Mouse (Mus musculus): ENCODE measurements around the gene 1700013F07Rik. TPM values are rescaled to one million over a fixed set of nuclear protein-coding genes. Genes with fewer than 3 reads are reported as not detected.
A peak's percentile ranks its signal among the peaks of the same experiment; 100 is the strongest.

The 1700013F07Rik gene
- polyA plus RNA-seq, 1 experiment from 2014 or later, result 0.26 TPM

GRCm38 (mm10) chr3:108510716-108511483, 23.1 kb upstream of the 1700013F07Rik start:
- Histone ChIP-seq H3K4me1 (no peaks in the 10 kb centered on the region; the same call in 1 of the 2 replicates), H3K27me3 (no peaks in the 10 kb centered on the region), H3K36me3 (no peaks in the 10 kb centered on the region), H3K27ac (no peak overlapping the region), H3K4me3 (no peak overlapping the region), H3K4me2 (replicated peaks) (no peak overlapping the region), H3K9ac (no peak overlapping the region), H3K9me3 (no peaks in the 10 kb centered on the region)
- WGBS, result 31% methylated on average over 9 of the region's 9 CpGs
- ATAC-seq (ENCODE audit: insufficient number of reproducible peaks, insufficient read depth, low FRiP score, low TSS enrichment), result no peak

- 70% methylated on average over 3 of the region's 3 CpGs for WGBS
Observed at GRCm38 (mm10) chr3:108513465-108513864, 20.5 kb upstream of the 1700013F07Rik start.

GRCm38 (mm10) chr3:108518276-108518675, 15.7 kb upstream of the 1700013F07Rik start:
- WGBS, result 59% methylated on average over 4 of the region's 4 CpGs

More at GRCm38 (mm10) chr3:108513465-108513864, 20.5 kb upstream of the 1700013F07Rik start:
- Histone ChIP-seq H3K27me3 (no peaks in the 10 kb centered on the region), H3K4me3 (no peak overlapping the region), H3K27ac (no peak overlapping the region), H3K9ac (no peak overlapping the region), H3K9me3 (no peaks in the 10 kb centered on the region), H3K4me2 (replicated peaks) (no peak overlapping the region), H3K4me1 (no peaks in the 10 kb centered on the region), H3K36me3 (no peaks in the 10 kb centered on the region)
- ATAC-seq (ENCODE audit: insufficient number of reproducible peaks, insufficient read depth, low FRiP score, low TSS enrichment), result no peak

GRCm38 (mm10) chr3:108523415-108523814, 10.5 kb upstream of the 1700013F07Rik start:
- ATAC-seq (ENCODE audit: insufficient number of reproducible peaks, insufficient read depth, low FRiP score, low TSS enrichment), result no peak
- 83% methylated on average over 4 of the region's 4 CpGs for WGBS
- no peak overlapping the region for H3K27ac ChIP-seq
- H3K36me3 ChIP-seq, result no peaks in the 10 kb centered on the region
- no peaks in the 10 kb centered on the region for H3K27me3 ChIP-seq
- H3K9me3 ChIP-seq, result no peaks in the 10 kb centered on the region
- no peaks in the 10 kb centered on the region for H3K4me1 ChIP-seq
- H3K4me3 ChIP-seq, result no peak overlapping the region
- H3K4me2 ChIP-seq (replicated peaks), result no peak overlapping the region
- H3K9ac ChIP-seq, result no peak overlapping the region

More at GRCm38 (mm10) chr3:108518276-108518675, 15.7 kb upstream of the 1700013F07Rik start:
- ATAC-seq (ENCODE audit: insufficient number of reproducible peaks, insufficient read depth, low FRiP score, low TSS enrichment), result no peak
- Histone ChIP-seq H3K4me2 (replicated peaks) (no peak overlapping the region), H3K4me3 (no peak overlapping the region), H3K9ac (no peak overlapping the region), H3K27ac (no peak overlapping the region), H3K27me3 (no peaks in the 10 kb centered on the region), H3K9me3 (no peaks in the 10 kb centered on the region), H3K4me1 (no peaks in the 10 kb centered on the region), H3K36me3 (no peaks in the 10 kb centered on the region)

GRCm38 (mm10) chr3:108528489-108528888, 5.5 kb upstream of the 1700013F07Rik start:
- WGBS, result 90% methylated on average over 8 of the region's 8 CpGs
- H3K27ac ChIP-seq, result no peak overlapping the region
- no peak for ATAC-seq (ENCODE audit: insufficient number of reproducible peaks, insufficient read depth, low FRiP score, low TSS enrichment)
- H3K9me3 ChIP-seq, result no peaks in the 10 kb centered on the region
- no peaks in the 10 kb centered on the region for H3K36me3 ChIP-seq
- no peaks in the 10 kb centered on the region for H3K4me1 ChIP-seq
- no peak overlapping the region for H3K4me3 ChIP-seq
- H3K9ac ChIP-seq, result no peak overlapping the region
- no peaks in the 10 kb centered on the region for H3K27me3 ChIP-seq
- no peak overlapping the region for H3K4me2 ChIP-seq (replicated peaks)

- H3K27me3 ChIP-seq, result peaks cover 22% of the 10 kb centered on the region
- 78% methylated on average over 9 of the region's 9 CpGs for WGBS
- H3K4me3 ChIP-seq, result no peak overlapping the region
- no peaks in the 10 kb centered on the region for H3K9me3 ChIP-seq
- no peak for ATAC-seq (ENCODE audit: insufficient number of reproducible peaks, insufficient read depth, low FRiP score, low TSS enrichment)
- H3K9ac ChIP-seq, result no peak overlapping the region
- H3K4me2 ChIP-seq (replicated peaks), result no peak overlapping the region
- H3K36me3 ChIP-seq, result no peaks in the 10 kb centered on the region
- H3K27ac ChIP-seq, result no peak overlapping the region
- H3K4me1 ChIP-seq, result peaks cover 5% of the 10 kb centered on the region
Observed at GRCm38 (mm10) chr3:108533114-108533885, 650 bp upstream of the 1700013F07Rik start.

- WGBS, result 4% methylated on average over 15 of the region's 15 CpGs
- Histone ChIP-seq H3K4me3 (peak overlapping the region; percentile 46), H3K9ac (peak overlapping the region; percentile 42; the same call in 1 of the 2 replicates), H3K36me3 (no peaks in the 10 kb centered on the region), H3K27me3 (peaks cover 22% of the 10 kb centered on the region), H3K27ac (no peak overlapping the region), H3K9me3 (no peaks in the 10 kb centered on the region), H3K4me1 (peaks cover 5% of the 10 kb centered on the region), H3K4me2 (replicated peaks) (peak overlapping the region; percentile 91)
- ATAC-seq (ENCODE audit: insufficient number of reproducible peaks, insufficient read depth, low FRiP score, low TSS enrichment), result no peak
Observed at GRCm38 (mm10) chr3:108535896-108536516, 2.1 kb downstream of the 1700013F07Rik start.

- no peaks in the 10 kb centered on the region for H3K36me3 ChIP-seq
- under 1% methylated on average over 35 of the region's 35 CpGs for WGBS
- H3K4me3 ChIP-seq, result peak within 1 kb of the TSS; percentile 46
- no peaks in the 10 kb centered on the region for H3K9me3 ChIP-seq
- peaks cover 5% of the 10 kb centered on the region for H3K4me1 ChIP-seq
- peaks cover 22% of the 10 kb centered on the region for H3K27me3 ChIP-seq
- peak; percentile 72; the same call in 1 of the 2 replicates for ATAC-seq (ENCODE audit: insufficient number of reproducible peaks, insufficient read depth, low FRiP score, low TSS enrichment)
- no peak within 1 kb of the TSS for H3K27ac ChIP-seq
- H3K4me2 ChIP-seq (replicated peaks), result peak within 1 kb of the TSS; percentile 91
- H3K9ac ChIP-seq, result peak within 1 kb of the TSS; percentile 42
Observed at GRCm38 (mm10) chr3:108536517-108537260, 2.7 kb downstream of the 1700013F07Rik start, which contains the start of gene 5330417C22Rik. Gene 5330417C22Rik, minus strand, starts transcription at chr3:108536536.

GRCm38 (mm10) chr3:108537303-108537702, 3.4 kb downstream of the 1700013F07Rik start:
- H3K27ac ChIP-seq, result no peak overlapping the region
- no peak overlapping the region for H3K9ac ChIP-seq
- 3% methylated on average over 17 of the region's 17 CpGs for WGBS
- H3K27me3 ChIP-seq, result peaks cover 22% of the 10 kb centered on the region
- no peaks in the 10 kb centered on the region for H3K9me3 ChIP-seq
- H3K36me3 ChIP-seq, result no peaks in the 10 kb centered on the region
- peak overlapping the region; percentile 39 for H3K4me2 ChIP-seq (replicated peaks)
- peaks cover 5% of the 10 kb centered on the region for H3K4me1 ChIP-seq
- no peak for ATAC-seq (ENCODE audit: insufficient number of reproducible peaks, insufficient read depth, low FRiP score, low TSS enrichment)
- H3K4me3 ChIP-seq, result peak overlapping the region; percentile 4; the same call in 1 of the 2 replicates

GRCm38 (mm10) chr3:108542299-108542698, 8.3 kb downstream of the 1700013F07Rik start:
- ATAC-seq (ENCODE audit: insufficient number of reproducible peaks, insufficient read depth, low FRiP score, low TSS enrichment), result no peak
- 82% methylated on average over 11 of the region's 11 CpGs for WGBS
- Histone ChIP-seq H3K36me3 (no peaks in the 10 kb centered on the region), H3K27ac (no peak overlapping the region), H3K9me3 (no peaks in the 10 kb centered on the region), H3K9ac (no peak overlapping the region), H3K4me3 (no peak overlapping the region), H3K4me2 (replicated peaks) (no peak overlapping the region), H3K4me1 (no peaks in the 10 kb centered on the region), H3K27me3 (no peaks in the 10 kb centered on the region)

- peak overlapping the region; percentile 69 for H3K4me2 ChIP-seq (replicated peaks)
- H3K4me3 ChIP-seq, result peak overlapping the region; percentile 81
- peak overlapping the region; percentile 97 for H3K9ac ChIP-seq
- peaks cover 20% of the 10 kb centered on the region for H3K36me3 ChIP-seq
- H3K27me3 ChIP-seq, result no peaks in the 10 kb centered on the region
- 1% methylated on average over 42 of the region's 42 CpGs for WGBS
- no peaks in the 10 kb centered on the region for H3K9me3 ChIP-seq
- ATAC-seq (ENCODE audit: insufficient number of reproducible peaks, insufficient read depth, low FRiP score, low TSS enrichment), result peak; percentile 42
- H3K27ac ChIP-seq, result peak overlapping the region; percentile 89
- H3K4me1 ChIP-seq, result no peaks in the 10 kb centered on the region; the same call in 1 of the 2 replicates
Observed at GRCm38 (mm10) chr3:108554111-108554561, 20.2 kb downstream of the 1700013F07Rik start.

Data from embryonic facial prominence, embryonic 12.5 days (tissue).